Mouse (Mus musculus): ENCODE measurements around the gene Mga.
A peak's percentile ranks its signal among the peaks of the same experiment; 100 is the strongest.

Mga gene

DNA sequence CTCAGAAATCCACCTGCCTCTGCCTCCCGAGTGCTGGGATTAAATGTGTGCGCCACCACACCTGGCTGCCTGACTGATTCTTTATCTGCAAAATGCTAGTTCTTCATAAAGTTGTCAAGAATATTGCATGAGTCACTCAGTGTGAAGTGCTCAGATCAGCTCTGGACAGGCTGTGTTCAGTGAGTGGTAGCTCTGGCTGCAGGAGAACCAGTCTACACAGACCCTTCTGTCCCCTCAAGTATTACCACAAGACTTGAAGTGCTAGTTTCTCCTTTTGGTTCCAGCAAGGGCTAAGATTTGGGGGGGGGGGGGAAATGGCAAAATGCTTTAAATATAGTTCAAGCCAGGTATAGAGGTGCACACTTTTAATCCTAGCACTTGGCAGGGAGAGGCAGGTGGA lies 90.4 kb downstream of the Mga start:
- no peak for DNase-seq (ENCODE audit: low read depth)

DNA sequence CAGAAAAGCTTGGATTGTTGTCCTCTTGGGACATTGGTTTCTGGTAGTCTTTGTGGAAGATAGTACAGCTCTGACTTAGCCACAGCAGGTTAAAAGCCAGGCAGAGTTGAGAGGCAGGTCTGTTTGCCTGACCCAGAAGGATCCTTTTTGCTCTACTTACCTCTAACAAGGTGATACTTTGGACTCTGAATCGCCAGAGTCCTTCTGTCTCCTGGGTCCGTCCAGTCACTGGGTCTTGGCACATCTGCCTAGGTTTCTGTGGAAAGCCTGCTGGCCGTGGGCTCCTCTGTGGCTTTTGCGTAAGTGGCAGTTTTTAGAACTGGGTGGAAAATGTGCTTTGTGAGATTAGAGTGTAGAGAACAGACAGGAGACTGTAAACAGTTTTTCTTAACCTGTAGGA lies 91.9 kb downstream of the Mga start:
- no peak for DNase-seq (ENCODE audit: low read depth)

DNA sequence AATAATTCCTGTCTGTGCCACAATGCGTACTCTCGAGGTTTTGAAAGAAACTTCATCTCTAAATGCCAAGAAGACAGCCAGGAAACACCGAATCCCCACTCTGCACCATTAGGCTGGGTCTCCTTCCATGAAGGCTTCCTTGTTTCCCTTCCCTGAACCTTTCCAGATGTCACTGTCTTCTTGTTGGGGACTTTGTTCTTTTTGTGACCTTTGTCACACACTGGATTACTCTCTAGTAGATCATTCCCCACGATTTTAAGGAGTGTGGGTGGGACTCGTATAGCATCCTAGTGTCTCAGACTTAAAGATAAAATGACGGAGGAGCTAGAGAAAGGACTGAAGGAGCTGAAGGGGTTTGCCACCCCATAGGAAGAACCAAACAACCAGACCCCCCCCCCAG lies 93.9 kb downstream of the Mga start:
- no peak for DNase-seq (ENCODE audit: low read depth)

DNA sequence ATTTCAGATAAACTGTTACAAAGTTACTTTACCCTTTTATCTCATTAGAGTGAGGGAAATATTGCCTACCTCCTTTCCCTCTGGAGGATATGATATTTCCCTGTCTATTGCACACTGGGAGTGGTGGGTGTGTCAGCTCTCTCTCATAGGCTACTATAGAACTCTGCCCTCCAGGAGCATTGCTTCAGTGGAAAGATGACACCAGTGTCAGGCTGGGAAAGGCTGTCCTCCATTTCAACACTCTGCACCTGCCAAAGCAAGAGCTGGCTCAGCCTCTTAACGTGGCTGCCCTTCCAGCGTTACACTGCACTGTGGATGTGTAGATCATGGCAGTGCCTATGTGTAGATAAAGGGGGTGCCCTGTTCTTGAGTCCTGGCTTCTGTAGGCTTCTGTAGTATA lies 95.3 kb downstream of the Mga start:
- no peak for DNase-seq (ENCODE audit: low read depth)

DNA sequence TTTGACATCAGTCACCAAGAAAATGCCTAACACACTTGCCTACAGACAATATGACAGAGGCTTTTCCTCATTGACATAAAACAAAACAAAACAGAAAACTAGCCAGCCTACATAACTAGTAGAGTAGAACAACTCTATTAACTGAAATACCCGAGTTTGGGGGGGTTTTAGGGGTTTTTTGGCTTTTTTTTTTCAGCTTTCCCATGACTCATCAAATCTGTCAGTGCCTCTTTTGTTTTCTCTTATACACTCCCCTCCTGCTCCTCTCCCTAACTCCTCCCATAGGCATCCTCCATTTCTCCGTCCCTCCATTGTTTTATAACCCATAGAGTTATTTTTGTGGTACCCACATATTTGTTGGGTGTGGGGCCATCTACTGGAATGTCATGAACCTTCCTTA lies 96.5 kb downstream of the Mga start:
- DNase-seq (ENCODE audit: low read depth): no peak

DNA sequence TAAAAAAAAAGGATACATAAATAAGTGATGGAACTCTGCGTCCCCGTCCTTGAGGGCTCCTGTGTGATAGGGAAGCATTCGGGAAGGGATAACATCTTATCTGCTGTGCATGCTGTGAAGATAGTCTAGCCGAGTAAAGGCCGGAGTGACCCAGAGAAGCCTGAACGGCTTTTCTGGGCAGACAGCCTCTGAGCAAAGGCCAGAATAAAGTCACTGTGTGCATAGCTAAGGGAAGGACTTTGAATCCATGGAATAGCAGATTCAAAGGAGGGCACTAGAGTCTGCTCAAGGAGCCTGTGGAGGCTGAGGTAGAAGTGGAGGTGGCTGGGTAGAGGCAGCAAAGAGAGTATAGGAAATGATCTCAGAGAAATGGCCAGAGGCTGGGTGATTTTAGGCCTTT lies 97.8 kb downstream of the Mga start:
- no peak for DNase-seq (ENCODE audit: low read depth)

DNA sequence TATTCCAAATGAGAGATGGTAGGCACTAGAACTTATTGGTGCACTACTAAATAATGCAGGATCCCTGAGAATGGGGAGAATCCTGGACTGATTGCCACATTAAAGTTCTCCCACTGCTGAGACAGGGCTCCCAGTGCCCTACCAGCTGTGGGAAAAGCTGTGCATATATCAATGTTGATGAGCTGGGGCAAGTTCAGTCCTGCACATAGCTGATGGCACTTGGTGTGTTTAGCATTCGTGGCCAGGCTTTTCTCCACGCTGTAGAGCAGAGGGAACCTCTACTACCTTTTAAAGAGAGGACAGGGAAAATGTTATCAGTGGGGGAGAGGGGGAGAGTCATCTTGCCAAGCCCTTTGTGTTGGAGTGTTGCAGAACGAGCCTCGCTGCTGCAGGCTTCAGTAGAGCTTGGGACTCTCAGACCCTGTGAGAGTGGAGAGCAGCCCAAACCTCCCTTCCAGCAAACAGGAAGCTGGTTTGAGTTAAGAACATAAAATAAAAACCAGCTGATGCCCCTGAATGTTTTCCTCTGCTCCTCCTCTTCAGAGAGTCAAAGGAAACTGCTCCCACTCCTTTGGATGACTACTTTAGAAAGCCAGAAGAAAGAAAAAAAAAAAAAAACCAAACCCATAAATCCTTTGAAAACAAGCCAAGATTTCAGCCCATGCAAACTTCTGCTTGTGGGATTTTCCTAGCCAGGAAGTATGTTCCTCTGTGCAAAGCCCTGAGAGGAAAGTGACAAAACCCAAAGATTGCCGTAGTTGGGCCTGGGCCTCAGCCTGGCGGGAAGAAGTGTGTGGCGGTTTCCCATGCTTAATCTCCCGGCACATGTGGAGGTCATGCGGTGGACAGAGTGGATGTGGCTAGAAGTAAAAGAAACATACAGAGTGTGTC lies 98.6 kb downstream of the Mga start:
- peak; percentile 58 for DNase-seq (ENCODE audit: low read depth)

DNA sequence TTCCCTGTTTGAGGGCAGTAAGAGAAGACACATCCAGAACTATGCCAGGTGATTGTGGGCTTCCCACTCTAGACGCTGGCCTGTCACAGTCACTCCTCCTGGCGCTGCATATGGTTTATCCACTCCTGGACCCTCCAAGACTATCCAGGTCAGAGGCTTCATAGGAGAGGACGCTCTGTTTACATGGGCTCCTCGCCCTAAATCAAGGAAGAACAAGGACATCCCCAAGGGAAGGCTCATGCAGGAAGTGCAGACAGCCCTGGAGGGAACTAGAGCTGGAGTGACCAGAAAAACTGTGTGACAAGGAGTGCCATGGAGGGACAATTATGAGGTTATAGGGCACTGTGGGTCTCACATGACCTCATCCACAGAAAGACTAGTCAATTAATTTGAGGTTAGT lies 100.3 kb downstream of the Mga start:
- no peak for DNase-seq (ENCODE audit: low read depth)

DNA sequence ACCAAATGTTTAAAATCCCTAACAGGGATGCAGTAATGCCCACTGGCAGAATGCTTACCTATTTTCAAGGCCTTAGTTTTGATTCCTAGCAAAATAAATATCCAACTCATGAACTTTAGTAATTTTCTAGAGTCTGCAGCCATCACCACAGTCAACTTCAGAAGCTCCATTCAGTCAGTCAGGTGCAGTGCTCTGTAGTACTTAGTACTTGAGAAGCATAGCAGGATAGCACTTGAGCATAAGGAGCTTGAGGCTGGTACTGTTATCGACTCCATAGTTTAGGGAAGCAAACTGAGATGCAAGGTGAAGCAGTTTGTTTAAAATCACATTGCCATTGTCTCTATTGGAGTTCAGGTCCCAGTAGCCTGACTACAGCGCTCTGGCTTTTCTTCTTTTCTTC lies 102.7 kb downstream of the Mga start:
- DNase-seq (ENCODE audit: low read depth): no peak

DNA sequence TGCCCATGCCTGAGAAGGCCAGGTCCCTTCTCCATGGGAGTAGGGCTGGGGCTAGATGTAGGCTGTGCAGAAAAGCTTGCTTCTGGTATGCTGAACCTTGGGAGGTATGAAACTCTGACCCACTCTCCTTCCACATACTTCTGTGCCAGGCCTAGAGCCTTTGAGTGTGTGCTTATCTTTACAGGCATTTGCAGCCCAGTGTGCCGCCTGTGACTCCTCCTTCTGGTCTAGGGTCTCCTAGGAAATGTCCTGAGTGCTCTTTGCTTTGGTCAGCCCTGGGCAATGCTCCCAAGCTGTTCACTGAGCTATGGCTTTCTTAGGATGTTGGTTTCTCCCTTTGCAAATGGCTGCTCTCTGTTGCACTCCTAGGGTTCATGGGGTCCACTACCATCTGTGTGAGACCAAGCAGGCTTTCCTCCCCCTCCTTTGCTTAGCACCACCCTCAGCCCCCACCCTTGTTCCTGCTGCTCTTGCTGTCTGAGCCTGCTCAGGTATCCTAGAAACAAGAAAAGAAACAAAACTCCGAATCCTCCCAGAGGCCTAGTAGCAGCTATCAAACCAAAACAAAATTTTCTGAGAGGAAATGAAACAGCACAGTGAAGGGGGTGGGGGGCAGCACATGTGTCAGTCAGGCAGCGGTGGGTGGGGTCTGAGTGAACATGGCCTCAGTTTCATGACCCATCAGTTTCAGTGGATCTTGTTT lies 104.0 kb downstream of the Mga start:
- DNase-seq (ENCODE audit: low read depth): no peak

DNA sequence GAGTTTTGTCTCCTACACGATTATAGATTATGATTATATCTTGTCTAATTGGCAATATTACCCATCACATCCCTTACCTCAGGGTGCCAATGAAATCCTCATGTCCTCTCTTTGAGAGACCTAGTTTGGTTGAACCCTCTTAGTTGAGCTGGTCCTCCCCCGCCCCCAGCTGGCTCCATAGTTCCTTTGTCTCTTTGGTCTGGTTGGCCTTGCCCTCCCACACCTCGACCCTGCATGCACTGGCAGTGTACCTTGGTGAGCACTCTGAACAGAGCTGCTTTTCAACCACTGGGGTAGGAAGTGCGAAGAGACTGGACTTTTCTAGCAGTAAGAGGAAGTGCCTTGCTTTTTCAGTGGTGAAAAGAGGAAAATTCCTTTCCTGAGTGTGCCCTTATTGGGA lies 104.9 kb downstream of the Mga start:
- no peak for DNase-seq (ENCODE audit: low read depth)

DNA sequence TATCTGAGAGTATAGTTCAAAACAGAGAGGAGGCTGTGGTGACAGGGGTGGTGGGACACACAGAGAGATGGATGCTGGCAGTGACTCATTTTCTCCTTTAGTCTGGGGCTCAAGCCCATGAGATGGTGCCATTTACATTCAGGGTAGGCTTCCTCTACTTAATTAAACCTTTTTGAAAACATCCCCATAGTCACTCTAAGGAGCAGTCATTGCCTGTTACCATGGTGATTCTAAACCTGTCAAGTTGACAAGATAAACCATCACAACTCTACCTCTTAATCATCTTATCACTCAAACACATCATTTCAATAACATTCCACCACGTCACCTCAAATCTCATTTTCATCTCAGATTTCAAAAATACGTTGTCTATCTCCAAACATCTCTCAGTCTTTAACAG lies 106.9 kb downstream of the Mga start:
- DNase-seq (ENCODE audit: low read depth): no peak

DNA sequence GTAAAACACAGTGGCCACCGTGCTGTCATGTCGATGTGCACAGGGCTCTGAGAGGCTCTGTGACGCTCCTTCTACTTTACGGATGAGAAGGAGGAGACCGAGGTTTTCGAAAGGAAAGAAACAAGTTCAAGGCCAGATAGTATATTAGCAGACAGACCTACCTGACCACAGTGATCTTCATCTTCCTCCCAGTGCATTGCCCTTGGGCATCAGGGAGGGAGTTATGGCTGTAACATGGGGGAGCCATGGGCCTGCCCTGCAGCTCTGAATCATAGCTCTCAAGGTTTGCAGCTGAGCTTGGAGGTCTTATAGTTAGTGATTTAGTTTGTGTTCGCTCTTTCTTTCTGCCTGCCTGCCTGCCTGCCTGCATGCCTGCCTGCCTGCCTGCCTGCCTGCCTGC lies 109.7 kb downstream of the Mga start:
- DNase-seq (ENCODE audit: low read depth): no peak

DNA sequence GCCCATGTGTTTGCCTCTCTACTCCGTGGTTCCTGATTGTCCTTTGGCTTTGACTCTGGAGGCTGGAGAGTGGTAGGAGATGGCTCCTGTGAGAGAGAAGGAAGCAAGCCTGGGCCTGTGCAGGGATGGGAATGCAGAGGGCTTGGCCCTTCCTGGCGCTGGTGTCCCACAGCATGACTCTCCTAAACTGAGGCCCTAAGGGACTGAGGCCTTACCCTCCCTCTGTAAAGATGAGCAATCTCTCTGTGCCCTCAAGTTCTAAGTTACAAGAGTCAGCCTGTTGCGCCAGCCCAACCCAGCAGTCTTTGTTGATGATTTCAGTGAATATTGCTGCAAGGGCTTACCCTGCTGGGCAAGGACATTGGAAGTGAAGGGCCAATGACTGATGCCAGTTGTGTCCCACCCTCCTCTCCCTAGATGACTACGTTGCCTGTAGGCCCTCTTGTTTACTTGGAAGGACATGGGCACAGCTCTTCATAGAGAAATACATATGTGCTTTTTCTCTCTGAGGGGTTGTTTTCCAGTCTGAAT lies 110.7 kb downstream of the Mga start:
- no peak for DNase-seq (ENCODE audit: low read depth)

DNA sequence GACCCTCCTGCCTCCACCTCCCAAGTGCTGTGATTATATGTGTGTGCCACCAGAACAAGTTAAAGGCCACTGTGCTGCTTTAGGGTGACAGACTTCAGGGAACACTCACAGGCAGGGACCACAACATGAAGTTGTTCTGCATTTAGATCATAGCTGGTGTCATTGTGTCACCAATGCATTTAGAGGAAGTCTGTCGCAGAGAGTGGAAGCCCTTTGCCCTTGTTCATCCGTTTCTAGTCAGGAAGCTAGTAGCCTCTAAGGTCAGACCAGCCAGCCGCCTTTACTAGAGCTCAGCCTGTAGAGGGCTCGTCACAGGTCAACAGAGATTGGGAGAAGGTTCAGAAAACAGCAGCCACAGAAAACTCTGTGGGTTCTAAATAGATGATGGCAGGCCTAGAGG lies 111.6 kb downstream of the Mga start:
- no peak for DNase-seq (ENCODE audit: low read depth)

DNA sequence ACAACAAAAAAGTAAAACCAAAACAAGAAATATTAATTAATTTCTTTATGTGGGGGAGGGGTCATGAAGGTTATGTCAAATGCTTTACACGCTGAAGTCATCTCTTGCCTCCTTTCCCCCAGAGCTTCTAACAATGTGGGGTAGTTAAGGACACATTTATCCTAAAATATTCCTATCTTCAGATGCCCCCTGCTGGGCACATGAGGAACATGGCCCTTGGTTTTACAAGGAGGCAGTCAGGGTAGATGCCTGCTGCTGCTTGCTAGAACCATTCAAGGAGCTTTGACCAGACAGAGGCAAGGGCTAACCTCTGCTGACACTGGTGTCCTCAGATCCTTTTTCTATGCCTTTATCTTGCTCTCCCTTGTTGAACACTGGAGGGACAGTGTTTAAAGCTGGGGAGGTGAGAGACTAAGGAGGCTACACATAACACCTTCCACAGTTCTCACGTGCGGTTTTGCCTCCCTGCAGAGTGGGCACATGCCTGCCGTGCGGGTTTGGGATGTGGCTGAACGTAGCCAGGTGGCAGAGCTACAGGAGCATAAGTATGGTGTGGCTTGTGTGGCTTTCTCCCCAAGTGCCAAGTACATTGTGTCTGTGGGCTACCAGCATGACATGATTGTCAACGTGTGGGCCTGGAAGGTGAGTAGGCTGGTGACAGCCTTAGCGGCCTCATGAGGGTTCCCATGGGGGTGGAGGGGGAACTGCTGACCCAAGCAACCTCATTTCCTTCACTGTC lies 114.6 kb downstream of the Mga start:
- DNase-seq (ENCODE audit: low read depth): peak; percentile 24

DNA sequence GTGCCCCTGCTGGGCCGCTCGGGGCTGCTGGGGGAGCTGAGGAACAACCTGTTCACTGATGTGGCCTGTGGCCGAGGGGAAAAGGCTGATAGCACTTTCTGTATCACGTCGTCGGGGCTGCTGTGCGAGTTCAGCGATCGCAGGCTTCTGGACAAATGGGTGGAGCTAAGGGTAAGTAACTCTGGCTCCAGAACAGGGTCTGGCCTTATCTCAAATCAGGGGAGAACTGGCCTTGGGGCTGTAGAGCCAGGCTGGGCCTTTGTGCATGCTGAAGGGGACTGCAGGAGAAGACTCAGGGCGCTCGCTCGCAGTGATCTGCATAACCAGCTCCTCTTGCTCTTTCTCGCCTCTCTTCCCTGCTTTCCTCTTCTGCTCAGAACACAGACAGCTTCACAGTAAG lies 115.9 kb downstream of the Mga start:
- no peak for DNase-seq (ENCODE audit: low read depth)

DNA sequence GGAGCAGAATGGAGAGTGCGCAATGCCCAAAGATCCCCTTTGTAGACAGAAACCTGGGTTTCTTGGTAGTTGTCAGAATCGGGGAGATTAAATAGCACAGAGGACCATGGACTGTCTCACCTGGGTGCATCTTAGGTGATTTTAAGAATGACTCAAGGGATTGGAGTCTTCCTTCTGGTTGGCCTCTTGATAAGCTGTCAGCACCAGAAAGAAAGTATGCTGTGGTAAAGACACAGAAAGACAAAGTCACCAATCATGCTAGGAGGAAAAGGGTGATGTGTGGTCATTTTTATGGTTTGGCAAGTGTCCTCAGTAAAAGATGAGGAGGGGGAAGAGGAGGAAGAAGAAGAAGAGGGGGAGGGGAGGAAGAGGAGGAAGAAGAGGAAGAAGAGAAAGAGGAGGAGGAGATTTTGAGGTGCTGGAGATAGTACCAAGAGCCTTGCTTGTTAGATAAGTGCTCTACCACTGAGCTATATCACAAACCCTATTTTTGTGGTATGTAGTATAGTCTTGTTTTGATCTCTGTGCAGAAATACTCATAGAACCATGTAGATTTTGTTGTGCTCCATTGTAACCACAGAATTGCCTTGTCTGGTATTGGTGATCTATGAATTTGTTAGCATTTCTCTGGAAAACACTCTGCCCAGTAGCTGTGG lies 116.9 kb downstream of the Mga start:
- DNase-seq (ENCODE audit: low read depth): no peak

DNA sequence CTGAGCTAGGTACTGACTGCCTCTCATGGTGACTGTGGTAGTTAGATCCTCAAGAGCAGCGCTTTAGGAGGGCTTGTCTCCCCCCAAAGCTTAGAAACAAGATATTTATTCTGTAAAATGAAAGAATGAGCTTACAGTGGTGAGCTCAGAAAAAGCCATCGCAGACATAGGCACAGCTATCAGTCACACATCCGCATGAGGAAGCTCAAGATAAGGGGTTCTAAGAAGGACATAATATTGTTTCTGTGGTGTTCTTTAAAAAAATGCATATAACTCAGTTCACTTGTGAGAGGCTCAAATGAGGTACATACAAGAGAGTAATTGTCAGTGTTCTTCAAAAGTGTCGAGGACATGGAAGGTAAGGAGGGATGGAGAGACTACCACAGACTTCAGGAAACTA lies 118.9 kb downstream of the Mga start:
- DNase-seq (ENCODE audit: low read depth): no peak

DNA sequence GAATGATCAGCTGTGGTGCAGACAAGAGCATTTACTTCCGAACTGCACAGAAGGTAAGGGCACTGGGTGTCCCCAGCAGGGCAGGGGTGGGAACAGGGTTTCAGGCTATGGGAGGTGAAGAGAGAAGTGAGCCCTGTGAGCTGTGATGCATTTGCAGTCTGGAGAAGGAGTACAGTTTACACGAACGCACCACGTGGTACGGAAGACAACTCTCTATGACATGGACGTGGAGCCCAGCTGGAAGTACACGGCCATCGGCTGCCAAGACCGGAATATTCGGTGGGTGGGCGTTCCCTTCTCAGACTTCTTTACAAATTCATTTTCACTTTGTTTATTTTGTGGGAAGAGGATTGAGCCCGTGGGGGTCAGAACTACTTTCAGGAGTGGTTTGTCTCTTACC lies 120.6 kb downstream of the Mga start:
- DNase-seq (ENCODE audit: low read depth): no peak

All from fibroblast of lung, adult 2 months (primary cell).